Mouse (Mus musculus) brain, adult 2 months (tissue): Measurements from ENCODE around the gene Phospho1.

ENCODE experiments used
- DNase-seq: peaks from one replicate; pipeline ENCODE4 v3.0.0; 2011; ENCODE audit warnings: low read depth, low spot score

The Phospho1 gene

DNA sequence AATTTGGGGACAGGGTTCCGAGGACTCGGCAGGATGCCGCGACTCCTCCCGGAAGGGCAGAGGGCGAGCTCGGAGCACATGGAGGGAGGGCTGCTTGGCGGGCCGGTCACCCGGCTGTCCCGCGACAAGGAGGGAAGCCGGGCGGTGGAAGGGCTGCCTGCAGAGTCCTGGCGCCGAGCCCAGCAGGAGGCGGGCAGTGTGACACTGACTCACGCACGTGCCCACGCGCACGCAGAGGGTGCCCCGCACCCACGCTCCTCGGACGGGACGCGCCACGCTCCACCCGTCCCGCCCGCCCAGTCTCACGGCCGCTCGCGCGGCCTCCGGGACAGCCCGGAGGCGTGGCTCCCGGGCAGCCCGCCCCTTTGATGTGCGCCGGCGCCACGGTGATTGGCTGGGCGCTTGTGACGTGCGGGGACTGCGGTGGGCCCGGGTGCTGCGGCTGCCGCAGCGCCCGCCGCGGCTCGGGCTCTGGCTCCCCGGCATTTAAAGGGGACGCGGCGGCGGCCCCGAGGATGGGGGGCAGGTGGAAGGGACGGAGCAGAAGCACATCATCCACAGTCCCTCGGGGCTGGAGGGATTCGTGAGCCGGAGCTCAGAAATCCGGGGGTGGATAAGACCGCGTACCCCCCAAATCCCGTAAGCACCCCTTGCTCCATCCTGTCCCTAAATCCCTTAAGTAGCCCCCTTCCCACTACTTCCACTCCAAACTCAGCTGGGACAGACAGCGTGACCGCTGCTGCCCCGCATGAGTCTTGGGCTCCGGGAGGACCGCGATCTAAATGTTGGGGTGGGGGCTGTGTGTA is at the start of gene Phospho1:
Phospho1 (plus strand) TSS at position 429 of the 806 bp plus-strand sequence.
- peak; percentile 96 for DNase-seq

GRCm38 (mm10) chr11:95777323-95778297 is 46.7 kb upstream of the Phospho1 start:
- DNase-seq = peak; percentile 38

DNA sequence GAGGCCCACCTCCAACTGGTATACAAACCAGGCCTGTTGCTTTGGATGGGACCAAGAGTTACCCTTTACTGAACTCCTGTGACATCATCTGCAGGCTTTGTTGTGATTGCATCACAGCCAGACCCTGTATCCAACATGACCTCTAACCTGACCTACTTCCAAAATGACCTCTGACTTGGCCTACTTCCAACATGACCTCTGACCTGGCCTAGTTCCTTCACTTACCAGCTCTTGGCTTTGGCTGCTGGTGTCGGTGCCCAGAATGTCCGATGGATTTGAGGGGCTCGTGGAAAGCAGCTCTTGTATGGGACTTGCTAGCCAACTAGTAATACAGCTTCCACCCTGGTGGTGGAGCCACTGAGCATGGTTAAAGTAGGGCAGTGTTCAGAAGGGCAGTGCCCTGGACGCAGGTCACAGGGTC is 45.5 kb upstream of the Phospho1 start:
- DNase-seq = no peak

GRCm38 (mm10) chr11:95779366-95779765 is 44.9 kb upstream of the Phospho1 start:
- no peak for DNase-seq

DNA sequence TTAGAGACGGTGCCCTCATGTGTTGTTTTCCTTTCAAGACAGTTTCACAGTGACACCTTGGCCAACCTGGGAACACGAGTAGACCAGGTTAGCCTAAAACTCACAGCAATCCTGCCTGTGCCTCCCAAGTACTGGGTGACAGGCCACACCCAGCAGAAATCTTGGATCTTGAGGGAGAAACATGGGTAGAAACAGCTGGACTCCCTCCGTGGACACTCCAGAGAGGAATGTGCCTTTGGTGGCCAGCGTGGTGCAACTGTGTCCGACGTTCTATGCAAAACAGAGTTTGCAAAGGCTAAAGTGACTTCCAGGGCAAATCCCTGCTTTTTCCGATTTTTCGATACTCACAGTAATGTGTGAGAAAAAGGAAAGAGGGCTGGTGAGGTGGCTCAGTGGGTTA is 43.8 kb upstream of the Phospho1 start:
- DNase-seq = no peak

GRCm38 (mm10) chr11:95781557-95781956 is 42.7 kb upstream of the Phospho1 start:
- no peak for DNase-seq

GRCm38 (mm10) chr11:95783457-95783856 is 40.8 kb upstream of the Phospho1 start:
- no peak for DNase-seq

- no peak for DNase-seq
Observed at GRCm38 (mm10) chr11:95783958-95784357, 40.3 kb upstream of the Phospho1 start.

GRCm38 (mm10) chr11:95785675-95786074 is 38.6 kb upstream of the Phospho1 start:
- DNase-seq = no peak

DNA sequence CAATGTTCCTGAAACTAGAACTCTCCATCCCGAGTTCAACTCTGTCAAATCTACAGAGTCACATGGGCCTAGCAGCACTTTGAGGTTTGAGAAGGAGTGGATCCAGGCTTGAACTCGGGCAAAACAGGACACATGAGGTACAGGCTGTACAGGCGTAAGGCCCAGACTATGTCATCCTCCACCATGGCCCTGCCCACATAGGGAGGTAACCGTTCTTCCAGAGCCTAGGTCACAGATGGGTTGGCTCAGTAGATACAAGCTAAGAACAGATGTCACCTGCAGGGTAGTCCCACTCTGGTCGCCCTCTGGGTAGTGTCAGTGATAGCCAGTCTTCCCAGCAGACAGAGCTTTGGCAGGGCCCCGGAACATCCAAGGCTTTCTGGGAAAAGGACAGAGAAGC is 37.8 kb upstream of the Phospho1 start:
- DNase-seq = no peak

GRCm38 (mm10) chr11:95789451-95789891 is 34.8 kb upstream of the Phospho1 start:
- no peak for DNase-seq

DNA sequence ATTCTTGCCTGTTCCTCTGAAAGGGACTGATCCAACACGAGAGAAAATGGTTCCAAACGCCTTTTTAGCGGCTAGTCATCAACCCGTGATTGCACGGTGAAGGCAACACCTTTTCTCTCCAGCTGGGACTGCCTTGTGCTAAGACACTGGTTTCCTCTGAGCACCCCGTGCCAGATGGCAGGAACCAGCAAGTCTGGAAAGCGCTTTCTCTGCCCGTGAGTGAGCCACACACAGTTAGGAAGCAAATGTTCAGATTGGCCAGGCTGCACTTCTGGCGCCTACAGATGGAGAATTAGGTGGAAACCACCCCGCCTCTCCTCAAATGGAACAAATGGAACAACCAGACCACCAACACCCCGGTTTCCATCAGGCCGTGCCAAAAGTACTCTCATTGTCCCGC is 32.5 kb upstream of the Phospho1 start:
- DNase-seq = peak; percentile 88

GRCm38 (mm10) chr11:95792950-95793509 is 31.3 kb upstream of the Phospho1 start:
- DNase-seq = no peak

- DNase-seq = no peak
Observed at GRCm38 (mm10) chr11:95794201-95794600, 30.1 kb upstream of the Phospho1 start.

GRCm38 (mm10) chr11:95795582-95795981 is 28.7 kb upstream of the Phospho1 start:
- DNase-seq = no peak

- DNase-seq = no peak
Observed at GRCm38 (mm10) chr11:95805010-95805409, 19.3 kb upstream of the Phospho1 start.

GRCm38 (mm10) chr11:95805527-95805926 is 18.8 kb upstream of the Phospho1 start:
- no peak for DNase-seq

DNA sequence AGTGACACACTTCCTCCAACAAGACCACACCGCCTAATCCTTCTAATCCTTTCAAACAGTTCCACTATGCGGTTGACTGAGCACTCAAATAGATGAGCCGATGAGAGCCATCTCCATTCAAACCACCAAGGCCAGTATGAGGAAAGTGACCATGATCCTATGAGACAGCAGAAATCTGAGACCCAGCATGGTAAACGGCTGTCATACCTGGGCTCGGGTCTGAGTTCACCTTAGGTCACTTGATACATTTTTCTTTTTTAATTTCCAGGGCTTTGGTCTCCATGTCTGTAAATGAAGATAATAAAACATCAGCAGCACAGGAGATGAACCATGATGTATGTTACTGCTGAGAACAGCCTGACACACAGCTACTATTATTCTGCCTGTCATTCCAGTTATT is 16.4 kb upstream of the Phospho1 start:
- no peak for DNase-seq

- no peak for DNase-seq
Observed at GRCm38 (mm10) chr11:95808448-95809011, 15.8 kb upstream of the Phospho1 start.

DNA sequence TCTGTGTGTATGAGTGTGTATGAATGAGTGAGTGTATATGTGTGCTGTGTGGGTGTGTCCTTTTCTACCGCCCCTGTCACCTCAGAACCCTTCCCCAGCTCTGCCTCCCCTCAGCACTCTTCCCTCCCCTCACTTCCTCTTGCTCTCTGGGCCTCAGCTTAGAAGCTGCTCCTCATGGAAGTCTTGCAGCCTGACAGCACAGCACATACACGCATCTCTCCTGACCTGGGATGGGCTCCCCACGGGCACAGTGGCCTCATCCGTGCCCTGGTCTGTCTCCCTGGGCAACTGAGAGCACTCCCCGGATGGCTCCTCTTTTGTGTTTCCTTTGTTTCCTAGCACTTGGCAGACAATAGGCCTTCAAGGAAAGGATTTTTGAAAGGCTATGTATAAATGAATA is 14.7 kb upstream of the Phospho1 start:
- no peak for DNase-seq

DNA sequence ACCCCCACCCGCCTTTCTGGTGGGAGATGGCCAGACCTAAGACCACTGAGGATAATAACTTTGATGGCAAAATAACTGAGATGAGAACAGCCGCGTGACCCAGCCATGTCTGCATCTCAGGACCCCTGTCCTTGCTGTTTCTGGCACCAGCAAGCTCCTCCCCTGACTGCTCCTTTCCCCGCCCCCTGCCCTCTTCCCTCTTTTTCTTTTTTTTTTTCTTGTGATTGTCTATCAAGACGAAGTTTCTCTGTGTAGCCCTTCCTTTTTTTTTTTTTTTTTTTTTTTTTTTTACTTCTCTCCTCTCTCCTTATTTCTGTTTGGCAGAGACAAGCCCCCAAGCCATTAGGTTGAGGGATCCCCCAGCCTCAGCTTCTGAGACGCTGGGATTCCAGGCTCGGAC is 13.5 kb upstream of the Phospho1 start:
- DNase-seq = no peak

- DNase-seq = no peak
Observed at GRCm38 (mm10) chr11:95811741-95812140, 12.6 kb upstream of the Phospho1 start.
